Mouse (Mus musculus): ENCODE results near the gene Wdr66.

The Wdr66 gene

GRCm38 (mm10) chr5:123270917-123271316, 19.0 kb downstream of the Wdr66 start:
- no peak for DNase-seq (ENCODE audit: low spot score in 2 of 2)

GRCm38 (mm10) chr5:123272927-123273326, 21.0 kb downstream of the Wdr66 start:
- DNase-seq (ENCODE audit: low spot score in 2 of 2) = no peak

GRCm38 (mm10) chr5:123276636-123277341, 24.9 kb downstream of the Wdr66 start:
- no peak for DNase-seq (ENCODE audit: low spot score in 2 of 2)

- DNase-seq (ENCODE audit: low spot score in 2 of 2) = no peak
Observed at GRCm38 (mm10) chr5:123277342-123277701, 25.4 kb downstream of the Wdr66 start.

- no peak for DNase-seq (ENCODE audit: low spot score in 2 of 2)
Observed at GRCm38 (mm10) chr5:123277704-123278103, 25.8 kb downstream of the Wdr66 start.

- DNase-seq (ENCODE audit: low spot score in 2 of 2) = no peak
Observed at GRCm38 (mm10) chr5:123279248-123279647, 27.3 kb downstream of the Wdr66 start.

- DNase-seq (ENCODE audit: low spot score in 2 of 2) = no peak
Observed at GRCm38 (mm10) chr5:123281336-123282136, 29.6 kb downstream of the Wdr66 start.

GRCm38 (mm10) chr5:123285174-123285573, 33.3 kb downstream of the Wdr66 start:
- peak in 1 of 2 experiments; percentile 31 for DNase-seq (ENCODE audit: low spot score in 2 of 2)

- DNase-seq (ENCODE audit: low spot score in 2 of 2) = no peak
Observed at GRCm38 (mm10) chr5:123288079-123288478, 36.2 kb downstream of the Wdr66 start.

- DNase-seq (ENCODE audit: low spot score in 2 of 2) = no peak
Observed at GRCm38 (mm10) chr5:123294653-123295052, 42.8 kb downstream of the Wdr66 start.

- DNase-seq (ENCODE audit: low spot score in 2 of 2) = no peak
Observed at GRCm38 (mm10) chr5:123296224-123296806, 44.4 kb downstream of the Wdr66 start.

GRCm38 (mm10) chr5:123296972-123297754, 45.3 kb downstream of the Wdr66 start:
- no peak for DNase-seq (ENCODE audit: low spot score in 2 of 2)

GRCm38 (mm10) chr5:123297830-123298229, 45.9 kb downstream of the Wdr66 start:
- DNase-seq (ENCODE audit: low spot score in 2 of 2) = no peak

- no peak for DNase-seq (ENCODE audit: low spot score in 2 of 2)
Observed at GRCm38 (mm10) chr5:123298526-123298925, 46.6 kb downstream of the Wdr66 start.

- no peak for DNase-seq (ENCODE audit: low spot score in 2 of 2)
Observed at GRCm38 (mm10) chr5:123300496-123301034, 48.7 kb downstream of the Wdr66 start.

GRCm38 (mm10) chr5:123301780-123302521, 50.0 kb downstream of the Wdr66 start:
- DNase-seq (ENCODE audit: low spot score in 2 of 2) = no peak

- DNase-seq (ENCODE audit: low spot score in 2 of 2) = no peak
Observed at GRCm38 (mm10) chr5:123307630-123308282, 55.9 kb downstream of the Wdr66 start.

GRCm38 (mm10) chr5:123309816-123310215, 57.9 kb downstream of the Wdr66 start:
- no peak for DNase-seq (ENCODE audit: low spot score in 2 of 2)

- no peak for DNase-seq (ENCODE audit: low spot score in 2 of 2)
Observed at GRCm38 (mm10) chr5:123310221-123310620, 58.3 kb downstream of the Wdr66 start.

GRCm38 (mm10) chr5:123313058-123313630, 61.2 kb downstream of the Wdr66 start:
- no peak for DNase-seq (ENCODE audit: low spot score in 2 of 2)
